Mouse (Mus musculus): ENCODE results near the gene Nrg4.

DNA sequence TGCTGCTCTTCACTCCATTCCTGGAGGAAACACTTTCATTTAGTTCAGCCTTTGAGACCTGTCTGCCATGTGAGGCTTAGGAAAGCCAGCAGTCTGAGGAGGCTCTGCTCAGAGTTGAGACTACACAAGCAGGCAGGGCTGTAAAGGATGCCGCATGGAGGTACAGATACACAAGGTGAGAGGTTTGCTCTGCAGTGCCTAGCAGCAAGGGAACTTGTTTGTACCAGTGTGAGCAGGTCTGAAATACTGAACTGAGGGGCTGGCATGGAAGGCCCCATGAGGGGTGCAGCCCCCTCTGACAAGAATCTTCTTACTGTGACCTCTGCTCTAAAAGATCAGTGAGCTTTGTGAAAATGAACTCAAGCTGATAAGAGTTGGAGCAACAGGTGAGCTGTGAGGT, 113.2 kb downstream of the Nrg4 start:
- TF ChIP-seq CTCF (IDR thresholded peaks at IDR 0.05; ENCODE audit: low read depth, low read length) (no peak), POLR2A (IDR thresholded peaks at IDR 0.05; ENCODE audit: extremely low read depth, insufficient read depth, low read length) (no peak)

All from liver, adult 2 months (tissue).